Mouse (Mus musculus) mouse embryonic stem cell (cell line): ENCODE data around the gene Oscp1.

Experiments
- in situ Hi-C, 2 experiments: fragments of 300-500 bp; cut with MboI; formaldehyde crosslinking; loops; 1 replicate in 1 of 2; 3 replicates in 1 of 2; pipeline ENCODE4 v1.14.3; 2019 to 2020; ENCODE audit warnings: low sequenced_read_pairs in 2 of 2, low pct_unique_long_range_greater_than_20kb in 1 of 2, mixed read lengths in 1 of 2; ENCODE audit not compliant: unreplicated experiment in 1 of 2

The Oscp1 gene

GRCm38 (mm10) chr4:126131290-126132121 lies 73.1 kb downstream of the Oscp1 start:
- in situ Hi-C loops, result no loop called here

- in situ Hi-C loops, result no loop called here
Measured at GRCm38 (mm10) chr4:126132636-126133264, 74.4 kb downstream of the Oscp1 start.

GRCm38 (mm10) chr4:126134236-126134635 lies 75.9 kb downstream of the Oscp1 start:
- in situ Hi-C loops, result no loop called here

GRCm38 (mm10) chr4:126134639-126135038 lies 76.3 kb downstream of the Oscp1 start:
- in situ Hi-C loops, result no loop called here

GRCm38 (mm10) chr4:126137773-126138172 lies 79.4 kb downstream of the Oscp1 start:
- in situ Hi-C loops, result no loop called here

- in situ Hi-C loops, result no loop called here
Measured at GRCm38 (mm10) chr4:126141021-126141420, 82.7 kb downstream of the Oscp1 start.
